Mouse (Mus musculus): ENCODE measurements around the gene Nfia. TPM values are rescaled to one million over a fixed set of nuclear protein-coding genes. Genes with fewer than 3 reads are reported as not detected.

Nfia gene
- total RNA-seq, 1 experiment from 2014 or later, result 16.9 TPM

DNA sequence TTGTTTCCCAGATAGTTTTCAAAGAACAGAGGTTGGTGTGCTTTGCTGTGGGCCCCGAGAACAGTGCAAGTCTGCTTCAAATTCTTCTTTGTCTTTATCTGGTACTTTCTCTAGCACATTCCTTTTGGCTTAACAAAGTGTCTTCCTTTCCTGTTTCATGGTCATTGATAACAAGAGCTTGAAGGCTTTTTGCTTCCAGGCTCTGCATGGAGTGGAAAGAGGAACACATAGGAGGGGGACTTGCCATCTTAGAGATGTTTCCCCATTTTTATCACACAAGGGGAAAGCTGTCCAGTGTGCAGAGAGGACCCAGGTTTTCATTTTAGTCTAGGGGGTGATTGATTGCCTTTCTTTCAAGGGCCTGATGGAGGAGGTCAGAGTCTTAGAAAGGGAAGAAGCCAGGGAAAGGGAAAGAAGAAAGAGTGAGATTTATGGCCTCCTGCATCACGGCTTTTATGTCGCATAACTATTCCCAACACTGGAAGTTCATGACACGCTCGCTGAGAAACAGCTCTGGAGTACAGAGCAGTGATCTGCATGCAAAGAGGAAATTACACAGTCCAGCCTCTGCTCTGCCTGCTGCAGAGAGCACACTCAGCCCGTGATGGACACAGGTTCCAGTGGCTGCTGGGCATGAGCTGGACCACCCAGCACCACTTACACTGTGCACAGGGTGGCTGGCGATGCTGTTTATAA is 67.0 kb downstream of the Nfia start:
- peak; percentile 47 to 51; a peak in 3 of 4 replicates for ATAC-seq (replicated peaks in 1 of 2; ENCODE audit: insufficient read depth in 1 of 2, low FRiP score in 2 of 2, low TSS enrichment in 1 of 2, low read depth in 1 of 2, poor library complexity in 2 of 2, severe bottlenecking in 2 of 2)

DNA sequence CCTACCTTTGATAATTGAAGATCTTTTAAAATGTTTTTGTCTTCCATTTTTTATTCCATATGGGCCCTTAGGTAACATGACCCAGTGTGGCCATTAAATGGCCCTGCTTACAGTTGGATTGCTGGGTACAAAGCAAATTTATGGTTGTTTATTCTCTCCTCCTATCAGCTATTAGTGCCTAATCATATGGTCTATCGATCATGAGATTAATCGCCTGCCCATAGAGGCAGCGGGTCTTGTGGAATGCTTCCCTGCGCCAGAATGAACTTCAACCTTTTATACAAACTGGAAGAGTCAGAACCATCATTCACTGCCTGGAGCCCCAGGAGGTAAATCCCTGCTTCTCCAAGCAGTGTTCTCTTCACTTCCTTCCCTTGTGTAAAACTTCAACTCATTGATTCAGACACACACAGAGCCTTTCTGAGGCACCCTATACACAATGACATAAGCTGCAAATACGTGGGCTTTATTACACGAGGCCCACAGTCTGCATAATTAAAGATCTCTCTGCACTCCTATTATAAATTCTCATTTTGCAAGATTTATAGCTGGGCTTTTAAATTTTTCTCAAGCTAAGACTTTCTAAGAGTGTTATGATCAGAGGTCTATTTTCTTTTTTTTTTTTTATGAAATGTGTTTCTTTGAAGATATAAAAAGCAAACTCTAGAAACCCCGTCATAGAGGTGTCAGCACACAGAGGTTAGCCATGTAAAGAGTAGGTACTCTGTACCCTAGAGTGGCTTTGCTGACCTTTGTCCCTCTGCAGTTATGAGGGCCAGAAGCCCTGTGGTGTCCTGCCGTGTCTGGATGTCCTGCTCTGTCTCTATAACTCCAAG is 67.9 kb downstream of the Nfia start:
- no peak for ATAC-seq (replicated peaks in 1 of 2; ENCODE audit: insufficient read depth in 1 of 2, low FRiP score in 2 of 2, low TSS enrichment in 1 of 2, low read depth in 1 of 2, poor library complexity in 2 of 2, severe bottlenecking in 2 of 2)

DNA sequence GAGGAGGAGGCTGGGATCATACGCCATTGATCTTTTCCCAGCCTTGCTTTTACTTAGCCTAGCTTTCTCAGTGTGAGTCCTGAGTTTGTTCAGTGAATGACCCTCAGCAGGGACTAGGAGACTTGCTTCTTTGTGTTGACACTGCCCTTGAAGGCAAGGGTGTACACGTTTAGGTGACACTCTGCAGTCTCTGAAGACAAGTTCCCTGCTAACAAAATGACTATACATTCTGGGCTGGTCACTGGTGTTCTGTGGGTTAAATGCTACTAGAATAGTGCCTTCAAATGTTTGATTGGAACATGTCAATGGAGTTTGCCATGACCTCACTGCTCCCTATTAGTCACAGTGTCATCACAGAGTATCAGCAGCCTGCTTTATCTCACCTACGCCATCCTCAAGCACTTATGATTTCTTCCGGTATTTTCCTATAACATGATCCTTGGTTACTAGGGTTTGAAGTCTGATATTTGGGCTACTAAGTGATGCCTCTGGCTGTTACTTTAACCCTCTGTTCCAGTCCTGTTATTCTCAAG is 68.6 kb downstream of the Nfia start:
- no peak for ATAC-seq (replicated peaks in 1 of 2; ENCODE audit: insufficient read depth in 1 of 2, low FRiP score in 2 of 2, low TSS enrichment in 1 of 2, low read depth in 1 of 2, poor library complexity in 2 of 2, severe bottlenecking in 2 of 2)

DNA sequence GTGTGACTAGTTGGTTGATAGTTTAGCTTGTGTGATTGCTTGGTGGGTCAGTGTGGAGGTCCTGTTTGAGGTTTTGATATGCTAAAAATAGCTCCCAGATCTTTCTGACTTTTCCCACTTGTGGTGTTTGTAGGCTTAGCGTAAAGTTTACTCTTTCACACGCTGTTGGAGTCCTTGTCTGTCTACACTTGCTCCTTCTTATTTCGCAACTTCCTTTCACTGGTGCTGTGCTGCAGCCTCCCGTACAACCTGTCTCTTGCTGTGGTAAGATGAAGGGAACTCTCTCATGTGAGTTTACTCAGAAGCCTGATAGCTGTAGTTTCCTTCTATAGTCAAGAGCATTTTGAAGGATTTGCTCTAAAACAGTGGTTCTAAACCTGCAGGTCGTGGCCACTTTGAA is 69.2 kb downstream of the Nfia start:
- peak; percentile 38 to 49; a peak in 1 of 4 replicates for ATAC-seq (replicated peaks in 1 of 2; ENCODE audit: insufficient read depth in 1 of 2, low FRiP score in 2 of 2, low TSS enrichment in 1 of 2, low read depth in 1 of 2, poor library complexity in 2 of 2, severe bottlenecking in 2 of 2)

DNA sequence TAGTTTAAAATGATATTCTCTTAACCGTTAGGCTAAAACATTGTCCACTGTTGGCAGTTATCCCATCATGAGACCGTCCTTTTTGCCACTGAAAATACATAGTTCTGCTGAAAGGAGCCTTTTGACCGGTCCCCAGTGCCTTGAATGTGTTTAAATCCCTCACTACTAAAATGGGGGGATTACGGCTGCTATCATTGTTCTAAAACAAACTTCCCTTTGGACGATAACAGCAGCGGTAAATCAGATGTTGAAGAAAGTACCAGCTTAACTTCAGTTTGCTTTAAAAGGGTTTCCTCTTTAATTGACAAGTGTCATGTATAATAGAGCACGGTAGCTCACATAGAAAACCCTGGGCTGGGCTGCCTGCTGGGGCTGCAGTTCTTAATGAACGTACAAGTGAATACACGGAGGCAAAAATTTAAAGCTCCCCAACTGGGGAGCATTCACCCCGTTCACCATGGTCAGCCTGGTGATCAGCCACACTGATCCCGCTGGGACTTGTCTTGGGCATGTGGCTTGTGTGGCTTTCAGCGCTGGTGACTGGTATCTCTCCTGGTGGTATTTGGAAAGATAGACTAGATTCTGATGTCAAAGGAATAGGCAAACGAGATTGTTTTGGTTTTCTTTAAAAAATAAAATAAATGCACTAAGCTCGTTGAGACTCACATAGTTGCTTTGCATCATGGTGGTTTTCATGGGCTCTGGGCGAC is 71.6 kb downstream of the Nfia start:
- no peak for ATAC-seq (replicated peaks in 1 of 2; ENCODE audit: insufficient read depth in 1 of 2, low FRiP score in 2 of 2, low TSS enrichment in 1 of 2, low read depth in 1 of 2, poor library complexity in 2 of 2, severe bottlenecking in 2 of 2)

DNA sequence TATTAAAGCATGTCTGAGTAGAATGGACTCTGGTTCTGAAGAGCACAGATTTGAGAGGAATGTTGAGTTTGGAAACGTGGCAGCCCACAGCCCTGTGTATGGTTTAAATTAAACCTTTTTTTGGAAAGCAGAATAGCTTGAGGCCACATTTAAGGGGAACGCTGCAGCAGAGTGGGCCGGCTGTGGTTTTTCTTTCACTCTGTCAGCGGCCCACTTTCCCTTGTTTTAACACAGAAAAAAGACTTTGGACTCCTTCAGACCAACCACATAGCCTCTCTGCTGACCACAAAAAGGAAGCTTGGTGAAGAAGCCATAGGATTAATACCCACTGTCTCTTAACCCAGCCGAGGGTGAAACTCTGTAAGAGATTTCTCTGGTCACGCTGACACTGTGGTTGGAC is 72.4 kb downstream of the Nfia start:
- peak; percentile 63 to 77 for ATAC-seq (replicated peaks in 1 of 2; ENCODE audit: insufficient read depth in 1 of 2, low FRiP score in 2 of 2, low TSS enrichment in 1 of 2, low read depth in 1 of 2, poor library complexity in 2 of 2, severe bottlenecking in 2 of 2)

DNA sequence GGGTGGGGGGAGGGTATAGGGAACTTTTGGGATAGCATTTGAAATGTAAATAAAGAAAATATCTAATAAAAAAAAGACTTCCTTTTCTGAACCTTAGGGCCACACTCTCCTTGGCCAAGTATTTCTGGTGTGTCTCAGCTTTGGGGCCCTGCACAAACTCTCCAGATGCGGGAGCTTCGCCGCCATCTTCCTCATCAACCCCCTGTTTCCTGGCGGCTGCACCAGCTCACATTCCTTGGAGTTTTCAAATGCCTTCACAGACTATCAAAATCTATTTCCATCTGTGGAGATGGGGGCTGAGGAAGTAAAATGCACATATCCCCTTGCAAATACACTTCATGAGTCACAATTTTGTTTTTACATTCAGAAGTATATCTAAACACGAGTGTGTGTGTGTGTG is 75.1 kb downstream of the Nfia start:
- no peak for ATAC-seq (replicated peaks in 1 of 2; ENCODE audit: insufficient read depth in 1 of 2, low FRiP score in 2 of 2, low TSS enrichment in 1 of 2, low read depth in 1 of 2, poor library complexity in 2 of 2, severe bottlenecking in 2 of 2)

DNA sequence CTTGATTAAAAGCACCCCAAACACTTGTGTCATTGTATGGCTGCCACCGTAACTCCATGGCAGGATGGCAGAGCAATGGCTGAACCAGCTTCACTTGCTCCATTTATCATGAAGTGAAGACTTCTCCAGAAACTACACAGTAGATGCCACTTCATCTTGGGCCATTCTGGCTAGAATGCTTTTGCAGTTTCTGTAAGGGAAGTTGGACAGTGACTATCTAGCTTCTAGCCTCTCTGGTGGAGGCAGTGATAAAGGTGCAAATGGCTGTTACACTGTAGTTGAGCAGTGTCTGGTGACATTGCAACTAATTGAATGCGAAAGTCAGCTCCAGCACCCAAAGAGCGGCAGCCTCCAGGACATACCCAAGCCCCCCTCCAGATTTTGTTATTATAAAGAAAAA is 78.5 kb downstream of the Nfia start:
- no peak for ATAC-seq (replicated peaks in 1 of 2; ENCODE audit: insufficient read depth in 1 of 2, low FRiP score in 2 of 2, low TSS enrichment in 1 of 2, low read depth in 1 of 2, poor library complexity in 2 of 2, severe bottlenecking in 2 of 2)

DNA sequence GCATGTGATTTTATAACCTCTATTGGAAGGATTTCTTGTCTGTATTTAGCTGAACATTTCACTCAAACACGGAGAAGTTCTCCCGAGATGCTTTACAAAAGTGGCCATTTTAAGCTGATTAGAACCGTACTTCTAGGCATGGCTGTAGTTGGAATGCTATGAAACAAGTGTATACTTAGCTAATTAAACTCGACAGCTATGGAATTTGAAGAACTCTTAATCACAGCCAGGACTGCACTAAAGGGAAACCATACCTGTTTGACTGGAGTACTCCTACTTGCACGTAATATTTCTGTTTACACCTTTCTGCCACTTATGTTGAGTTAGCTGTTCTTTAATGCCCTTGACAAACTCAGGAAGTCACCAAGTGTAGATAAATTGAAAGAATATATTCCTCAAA is 79.2 kb downstream of the Nfia start:
- no peak for ATAC-seq (replicated peaks in 1 of 2; ENCODE audit: insufficient read depth in 1 of 2, low FRiP score in 2 of 2, low TSS enrichment in 1 of 2, low read depth in 1 of 2, poor library complexity in 2 of 2, severe bottlenecking in 2 of 2)

DNA sequence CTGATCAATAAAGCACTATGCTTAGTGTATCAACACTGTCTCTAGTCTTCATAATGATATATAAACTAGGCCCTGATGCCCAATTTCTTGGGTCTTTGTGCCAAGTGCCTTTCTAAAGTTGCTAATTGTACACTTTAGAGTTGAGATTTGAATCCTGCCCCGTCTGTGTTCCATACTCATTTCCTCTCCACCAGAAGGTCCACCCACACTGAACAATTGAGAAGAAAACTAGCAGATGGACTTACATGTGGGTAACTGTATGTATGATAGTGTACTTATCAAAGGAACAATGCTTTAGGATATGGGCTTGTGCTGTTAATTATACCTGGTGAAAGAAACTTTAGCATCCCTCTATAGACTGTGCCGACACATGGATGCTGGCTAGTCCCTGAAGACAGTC is 80.1 kb downstream of the Nfia start:
- ATAC-seq (replicated peaks in 1 of 2; ENCODE audit: insufficient read depth in 1 of 2, low FRiP score in 2 of 2, low TSS enrichment in 1 of 2, low read depth in 1 of 2, poor library complexity in 2 of 2, severe bottlenecking in 2 of 2), result no peak

DNA sequence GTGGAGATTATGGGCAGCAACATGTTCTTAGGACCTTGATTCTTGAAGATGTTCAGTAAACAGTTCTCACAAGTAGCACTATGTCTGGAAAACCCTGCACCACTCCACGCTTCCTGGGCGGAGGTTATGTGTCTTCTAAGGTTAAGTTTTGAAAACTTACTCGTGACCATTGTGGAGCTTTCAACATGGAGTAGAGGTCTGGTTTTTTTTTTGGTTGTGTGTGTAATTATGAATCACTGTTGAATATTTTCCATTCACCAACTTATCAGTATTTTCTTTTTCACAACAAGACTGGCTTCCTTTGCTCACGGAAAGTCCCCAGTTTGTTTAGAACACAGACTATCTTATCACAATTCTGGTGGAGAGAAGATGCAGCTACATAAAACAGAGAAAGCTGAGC is 82.2 kb downstream of the Nfia start:
- no peak for ATAC-seq (replicated peaks in 1 of 2; ENCODE audit: insufficient read depth in 1 of 2, low FRiP score in 2 of 2, low TSS enrichment in 1 of 2, low read depth in 1 of 2, poor library complexity in 2 of 2, severe bottlenecking in 2 of 2)

DNA sequence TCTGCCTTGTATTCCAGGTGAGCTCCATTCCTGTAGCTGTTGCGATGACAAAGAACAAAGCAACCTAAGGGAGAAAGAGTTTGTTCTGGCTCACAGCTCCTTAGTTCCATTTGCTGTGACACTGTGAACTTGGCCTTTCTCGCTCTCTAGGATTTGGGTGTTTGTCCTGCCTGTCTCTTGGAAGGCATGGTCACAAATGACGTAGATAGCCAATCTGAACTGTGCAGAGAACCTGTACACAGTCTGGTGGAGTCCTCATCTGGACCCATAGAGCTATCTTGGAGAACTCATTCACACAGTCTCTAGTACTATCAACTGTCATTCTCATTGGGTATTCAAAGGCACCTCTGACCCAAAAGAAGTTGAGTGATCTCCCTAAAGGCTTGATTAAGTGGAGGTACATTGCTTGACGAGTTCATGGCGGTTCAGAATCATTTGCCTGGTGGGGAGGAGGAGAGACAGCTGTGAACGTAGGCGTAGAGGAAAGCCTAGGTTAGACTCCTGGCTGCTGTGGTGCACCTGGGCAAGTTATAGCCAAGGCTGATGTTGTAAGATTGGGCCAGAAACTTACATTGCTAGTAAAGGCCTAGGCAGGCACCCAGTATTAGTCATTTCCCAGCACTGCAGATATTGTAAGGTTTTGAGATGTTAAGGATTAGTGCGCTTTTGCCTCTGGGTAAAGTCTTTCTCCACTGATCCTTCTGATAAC is 83.3 kb downstream of the Nfia start:
- no peak for ATAC-seq (replicated peaks in 1 of 2; ENCODE audit: insufficient read depth in 1 of 2, low FRiP score in 2 of 2, low TSS enrichment in 1 of 2, low read depth in 1 of 2, poor library complexity in 2 of 2, severe bottlenecking in 2 of 2)

DNA sequence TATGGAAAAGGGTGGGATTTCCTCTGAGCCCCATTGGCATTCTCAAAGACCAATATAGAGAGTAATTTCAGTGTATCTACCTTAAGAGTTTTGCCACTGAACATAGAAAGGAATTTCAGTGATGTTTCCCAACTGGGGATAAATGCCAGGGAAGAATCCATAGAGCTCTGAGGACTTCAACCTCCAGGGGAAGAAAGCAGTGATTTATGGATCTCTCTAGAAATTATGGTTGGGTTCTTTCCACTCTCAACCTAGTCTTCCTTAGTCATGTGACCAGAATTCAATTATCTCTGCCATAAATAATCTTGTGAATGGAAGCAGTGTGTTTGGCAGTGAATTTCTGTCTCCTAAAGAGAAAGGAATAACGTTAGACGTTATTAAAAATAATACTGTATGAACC is 85.0 kb downstream of the Nfia start:
- ATAC-seq (replicated peaks in 1 of 2; ENCODE audit: insufficient read depth in 1 of 2, low FRiP score in 2 of 2, low TSS enrichment in 1 of 2, low read depth in 1 of 2, poor library complexity in 2 of 2, severe bottlenecking in 2 of 2), result no peak

DNA sequence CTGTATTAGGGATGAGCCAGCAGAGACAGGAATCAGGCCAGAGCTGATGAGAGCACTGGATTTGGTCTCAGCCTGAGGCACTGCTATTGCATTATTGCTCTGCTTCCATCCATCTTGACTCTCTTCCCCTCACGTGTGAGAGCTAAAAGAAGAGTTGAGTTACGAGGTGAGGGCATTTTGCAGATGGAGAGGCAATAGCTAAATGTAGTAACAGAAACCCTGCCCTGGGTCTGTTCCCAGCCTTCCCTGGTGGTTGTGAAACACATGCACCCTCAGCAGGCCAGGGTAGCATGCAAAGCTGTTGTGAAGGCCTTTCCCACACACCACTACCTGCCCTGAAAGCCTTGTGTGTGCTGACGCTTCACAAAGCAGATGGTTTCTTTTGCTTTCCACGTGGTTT is 86.9 kb downstream of the Nfia start:
- ATAC-seq (replicated peaks in 1 of 2; ENCODE audit: insufficient read depth in 1 of 2, low FRiP score in 2 of 2, low TSS enrichment in 1 of 2, low read depth in 1 of 2, poor library complexity in 2 of 2, severe bottlenecking in 2 of 2), result no peak

DNA sequence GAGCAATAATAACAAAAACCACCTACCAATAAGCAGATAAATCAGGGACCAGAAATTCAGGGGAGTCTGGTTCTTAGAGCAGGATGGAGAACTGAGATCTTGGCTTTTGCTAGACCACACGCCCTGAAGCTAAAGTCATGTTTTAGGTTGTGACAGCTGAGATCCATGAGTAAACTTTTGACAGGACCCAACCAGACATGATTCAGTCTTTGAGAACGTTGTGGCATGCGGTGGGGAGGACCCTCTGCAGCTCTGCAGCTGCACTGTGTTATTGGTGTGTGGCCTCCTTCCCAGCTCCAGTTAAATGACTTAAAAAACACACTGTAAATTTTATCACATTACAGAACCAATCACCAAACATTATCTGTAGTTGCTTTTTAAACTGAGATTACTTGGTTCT is 87.8 kb downstream of the Nfia start:
- ATAC-seq (replicated peaks in 1 of 2; ENCODE audit: insufficient read depth in 1 of 2, low FRiP score in 2 of 2, low TSS enrichment in 1 of 2, low read depth in 1 of 2, poor library complexity in 2 of 2, severe bottlenecking in 2 of 2), result no peak

DNA sequence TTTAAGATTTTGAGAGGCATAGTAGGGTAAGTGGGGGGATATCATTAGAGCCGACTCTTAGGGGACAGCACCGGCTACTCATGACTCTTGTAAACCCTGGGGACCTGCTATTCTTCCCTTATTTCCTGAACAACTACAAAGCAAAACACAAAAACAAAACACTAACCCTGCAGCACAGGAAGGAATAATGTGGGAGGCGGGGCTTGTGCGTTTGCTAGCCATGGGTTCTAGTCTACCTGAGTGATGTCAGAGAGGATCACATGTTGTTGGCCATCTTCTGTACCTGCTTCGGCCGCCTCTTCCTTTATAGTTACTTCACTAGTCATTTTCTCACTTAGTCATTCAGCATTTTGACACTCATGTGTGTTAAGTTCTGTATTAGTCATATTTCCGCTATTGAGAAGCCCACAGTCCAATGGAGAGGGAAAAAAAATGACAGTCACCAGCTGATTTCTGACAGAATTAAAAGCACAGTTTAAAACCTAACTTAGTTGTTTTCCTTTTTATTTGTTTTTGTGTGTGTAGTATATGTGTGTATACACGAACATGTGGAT is 88.3 kb downstream of the Nfia start:
- no peak for ATAC-seq (replicated peaks in 1 of 2; ENCODE audit: insufficient read depth in 1 of 2, low FRiP score in 2 of 2, low TSS enrichment in 1 of 2, low read depth in 1 of 2, poor library complexity in 2 of 2, severe bottlenecking in 2 of 2)

DNA sequence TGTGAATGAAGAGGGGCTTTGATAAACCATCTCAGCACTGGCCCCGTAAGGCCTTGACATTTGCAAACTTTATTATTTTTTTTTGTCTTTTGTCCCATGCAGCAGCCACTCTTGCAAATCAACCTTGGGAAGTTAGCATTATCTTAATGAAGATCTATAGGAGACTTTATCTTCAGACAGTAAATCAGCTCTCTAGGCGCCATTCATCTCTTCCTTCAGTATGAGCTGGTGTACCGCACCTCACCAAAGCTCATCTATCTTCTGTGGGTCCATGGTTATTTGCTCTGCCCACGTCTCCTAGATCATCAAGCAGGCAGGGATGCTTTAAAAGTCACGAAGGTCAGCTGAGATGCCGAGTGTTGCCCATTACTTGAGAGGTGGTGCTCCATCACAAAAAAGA is 89.8 kb downstream of the Nfia start:
- ATAC-seq (replicated peaks in 1 of 2; ENCODE audit: insufficient read depth in 1 of 2, low FRiP score in 2 of 2, low TSS enrichment in 1 of 2, low read depth in 1 of 2, poor library complexity in 2 of 2, severe bottlenecking in 2 of 2), result no peak
